Mouse (Mus musculus) CD4-positive, CD25-positive, alpha-beta regulatory T cell, adult 4 months (primary cell): ENCODE results near the gene Shld2. TPM values are rescaled to one million over a fixed set of nuclear protein-coding genes. Genes with fewer than 3 reads are reported as not detected.
A peak's percentile ranks its signal among the peaks of the same experiment; 100 is the strongest.

Source experiments
- ATAC-seq: one replicate; pipeline ENCODE4 v1.8.0; 2017
- polyA plus RNA-seq, 2 experiments: library from polyadenylated mRNA; unstranded; fragments of 100-300 nt; shearing (Covaris generic); gene quantifications; one replicate each; pipeline ENCODE4 v1.2.1; 2017

Shld2 gene
- polyA plus RNA-seq, result 10 to 100 TPM in 1 of 2 experiments, 1 to 10 TPM in 1; 8.8 to 12.1 TPM

DNA sequence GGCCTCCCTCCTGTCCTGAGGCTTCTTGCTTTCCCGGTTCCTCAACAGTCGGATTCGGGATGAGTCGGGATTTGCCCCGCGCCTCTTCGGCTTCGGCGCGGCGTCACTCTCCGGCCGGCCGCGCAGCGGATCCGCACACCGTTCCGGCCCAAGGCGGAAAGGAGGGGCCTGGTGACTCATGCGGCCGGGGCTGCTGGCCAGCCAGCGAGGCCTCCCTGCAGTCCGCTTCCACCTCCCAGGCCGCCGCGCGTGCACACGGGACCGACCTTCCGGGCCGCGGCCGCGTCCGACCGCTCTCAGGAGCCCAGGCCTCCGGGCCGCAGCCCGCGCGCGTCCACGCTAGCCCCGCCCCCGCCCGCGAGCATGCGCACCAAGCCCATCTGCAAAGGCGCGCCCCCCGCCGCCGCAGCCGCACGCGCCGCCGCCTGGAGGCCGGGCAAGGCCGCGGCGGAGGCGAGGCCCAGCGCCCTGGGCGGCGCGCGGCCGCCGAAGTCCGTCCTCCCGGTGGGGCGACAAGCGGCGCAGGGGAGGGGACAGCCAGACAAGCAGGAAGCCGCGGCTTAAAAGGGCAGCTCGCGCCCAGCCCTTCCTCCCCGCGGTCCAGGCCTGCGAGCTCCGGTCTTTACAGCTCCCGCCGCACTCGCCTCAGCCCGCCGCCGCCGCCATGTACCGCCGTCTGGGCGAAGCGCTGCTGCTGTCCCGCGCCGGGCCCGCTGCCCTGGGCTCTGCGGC, at the start of gene Shld2, which contains the start of gene Glud1:
Gene Shld2, minus strand, starts transcription at position 260 of the 732 bp plus-strand sequence.
Gene Glud1, plus strand, starts transcription at position 494 of the 732 bp plus-strand sequence.
- ATAC-seq, result peak; percentile 85

DNA sequence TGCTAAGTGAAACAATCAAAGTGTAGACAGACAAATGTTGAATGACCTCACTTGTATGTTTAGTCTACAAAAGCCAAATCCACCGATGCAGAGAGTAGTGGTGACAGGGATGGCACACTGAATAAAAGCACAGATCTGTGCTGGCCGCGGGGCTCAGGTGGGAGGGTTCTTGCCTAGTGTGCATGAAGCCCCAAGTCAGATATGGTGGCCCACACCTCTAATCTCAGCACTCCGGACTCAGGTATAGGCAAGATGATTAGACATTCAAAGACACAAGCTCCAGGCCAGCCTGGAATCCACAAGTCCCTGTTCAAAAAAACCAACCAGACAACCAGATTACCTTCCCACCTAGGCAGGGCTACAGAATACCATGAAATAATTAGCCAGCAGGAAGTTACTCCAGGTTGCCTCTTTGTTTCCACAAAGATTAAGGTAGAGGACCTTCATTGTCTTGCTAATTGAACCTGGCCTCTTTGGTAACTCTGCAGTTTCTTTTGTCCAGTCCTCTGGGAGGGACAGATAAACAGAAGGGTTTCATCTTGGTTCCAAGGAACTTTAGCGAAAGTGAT, 49.5 kb upstream of the Shld2 start:
- no peak for ATAC-seq

GRCm38 (mm10) chr14:34357671-34358455, 47.6 kb upstream of the Shld2 start:
- no peak for ATAC-seq

DNA sequence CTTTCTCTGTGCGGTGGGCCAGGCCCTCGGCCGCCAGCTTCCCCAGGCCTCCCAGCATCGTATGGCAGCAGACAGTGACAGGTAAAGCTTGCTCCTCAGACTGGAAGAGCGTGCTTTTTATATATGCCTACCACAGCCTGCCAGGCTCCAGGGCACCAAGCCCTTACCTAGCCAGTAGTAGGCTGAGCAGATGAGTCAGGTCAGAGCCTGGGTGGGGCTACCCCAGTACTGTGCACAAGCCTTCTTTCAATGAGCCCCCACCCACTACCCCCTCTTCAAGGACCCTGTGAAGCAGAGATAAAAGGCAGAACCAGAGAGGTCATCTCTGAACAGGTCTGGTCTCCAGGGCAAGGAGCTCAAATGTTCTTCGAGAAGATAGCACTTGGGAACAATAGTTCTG, 45.0 kb upstream of the Shld2 start, which contains the start of gene Fam25c:
Gene Fam25c, minus strand, starts transcription at position 133 of the 400 bp plus-strand sequence.
- no peak for ATAC-seq

- ATAC-seq, result no peak
Measured at GRCm38 (mm10) chr14:34354456-34354855, 44.2 kb upstream of the Shld2 start.

- no peak for ATAC-seq
Measured at GRCm38 (mm10) chr14:34353326-34353725, 43.0 kb upstream of the Shld2 start.

GRCm38 (mm10) chr14:34352523-34352922, 42.2 kb upstream of the Shld2 start:
- ATAC-seq, result no peak

- no peak for ATAC-seq
Measured at GRCm38 (mm10) chr14:34351660-34352059, 41.4 kb upstream of the Shld2 start.

- no peak for ATAC-seq
Measured at GRCm38 (mm10) chr14:34349007-34349406, 38.7 kb upstream of the Shld2 start.

DNA sequence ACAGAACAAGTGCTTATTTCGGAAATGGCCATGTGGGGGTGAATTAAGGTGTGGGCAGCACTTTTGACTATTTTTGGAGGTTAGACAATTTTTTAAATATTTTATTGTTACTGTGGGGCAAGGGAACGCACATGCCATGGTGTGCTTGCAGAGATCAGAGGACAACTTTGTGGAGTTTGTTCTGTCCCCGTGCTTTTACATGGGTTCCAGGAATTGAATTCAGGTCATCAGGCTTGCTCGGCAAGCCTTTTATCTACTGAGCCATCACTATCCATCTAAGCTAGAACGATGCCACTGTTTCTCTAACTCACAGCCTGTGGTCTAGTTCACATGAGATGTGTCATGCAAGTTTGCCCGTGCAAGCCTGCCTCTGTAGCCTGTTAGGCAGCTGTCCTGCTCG, 38.0 kb upstream of the Shld2 start:
- no peak for ATAC-seq

- ATAC-seq, result no peak
Measured at GRCm38 (mm10) chr14:34347084-34347483, 36.8 kb upstream of the Shld2 start.

DNA sequence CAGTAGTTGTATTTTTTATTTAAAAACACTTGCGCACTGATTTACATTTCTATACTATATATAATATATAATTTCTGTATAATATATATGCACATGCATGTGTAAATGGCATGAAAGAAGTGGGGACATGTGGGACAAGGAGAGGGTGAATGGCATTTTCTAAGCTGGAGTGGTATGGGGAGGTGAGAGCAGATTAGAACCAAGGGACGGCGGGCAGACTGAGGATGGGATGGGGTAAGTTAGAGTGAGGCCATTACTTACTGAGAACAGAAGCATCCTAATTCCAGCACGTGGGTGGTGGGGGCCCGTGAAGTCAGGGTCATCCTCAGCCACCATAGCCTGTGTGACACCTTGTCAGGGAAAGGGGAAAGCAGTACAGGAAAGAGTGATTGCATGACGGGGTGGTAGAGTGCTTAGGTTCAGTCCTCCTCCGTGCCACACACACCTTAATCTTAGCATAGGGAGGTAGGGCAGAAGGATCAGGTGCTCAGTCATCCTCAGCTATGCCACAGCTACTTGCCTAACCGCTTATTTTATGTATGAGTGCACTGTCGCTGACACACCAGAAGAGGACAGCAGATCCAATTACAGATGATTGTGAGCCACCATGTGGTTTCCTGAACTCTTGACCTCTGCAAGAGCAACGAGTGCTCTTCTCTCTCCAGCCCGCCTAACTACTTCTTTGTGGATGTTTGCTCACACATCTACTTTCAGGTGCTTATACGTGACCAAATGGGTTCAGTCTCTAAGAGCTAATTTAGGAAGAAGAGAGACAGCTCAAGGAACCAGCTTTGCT, 35.7 kb upstream of the Shld2 start:
- no peak for ATAC-seq

- ATAC-seq, result no peak
Measured at GRCm38 (mm10) chr14:34344361-34344760, 34.1 kb upstream of the Shld2 start.

DNA sequence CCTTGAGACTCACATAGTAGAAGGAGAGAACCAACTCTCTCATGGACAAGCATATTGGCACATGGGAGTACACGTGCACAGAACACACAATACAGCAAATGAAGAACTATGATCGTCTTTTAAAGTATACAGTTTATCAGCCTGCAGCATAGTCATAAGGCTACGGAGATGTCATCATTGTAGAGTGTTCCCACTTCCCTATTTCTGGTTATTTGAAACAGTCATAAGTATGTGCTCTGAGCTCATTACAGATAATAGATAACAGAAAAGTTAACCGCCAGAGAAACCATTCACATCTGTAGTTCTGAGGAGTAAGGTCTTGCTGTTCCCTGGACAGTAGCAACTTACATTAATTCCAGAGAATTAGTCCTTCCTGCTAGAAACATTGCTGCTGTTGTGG, 32.8 kb upstream of the Shld2 start:
- ATAC-seq, result no peak

DNA sequence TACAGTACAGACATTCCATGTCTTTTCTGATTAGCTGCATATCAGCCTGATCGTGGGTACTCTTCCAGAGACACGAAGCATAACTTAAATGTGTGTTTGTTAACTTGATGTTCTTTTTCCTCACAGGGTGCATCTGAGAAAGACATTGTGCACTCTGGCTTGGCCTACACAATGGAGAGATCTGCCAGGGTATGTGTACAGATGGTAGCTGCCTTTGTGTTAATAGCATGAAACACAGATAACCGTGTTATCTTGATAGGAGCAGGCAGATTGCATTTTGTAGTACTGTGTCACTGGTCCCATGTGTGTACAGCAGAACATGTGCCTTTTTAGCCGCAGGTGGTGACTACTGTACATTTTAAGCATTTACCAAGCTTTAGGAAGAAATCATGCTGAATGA, 31.7 kb upstream of the Shld2 start:
- ATAC-seq, result no peak

DNA sequence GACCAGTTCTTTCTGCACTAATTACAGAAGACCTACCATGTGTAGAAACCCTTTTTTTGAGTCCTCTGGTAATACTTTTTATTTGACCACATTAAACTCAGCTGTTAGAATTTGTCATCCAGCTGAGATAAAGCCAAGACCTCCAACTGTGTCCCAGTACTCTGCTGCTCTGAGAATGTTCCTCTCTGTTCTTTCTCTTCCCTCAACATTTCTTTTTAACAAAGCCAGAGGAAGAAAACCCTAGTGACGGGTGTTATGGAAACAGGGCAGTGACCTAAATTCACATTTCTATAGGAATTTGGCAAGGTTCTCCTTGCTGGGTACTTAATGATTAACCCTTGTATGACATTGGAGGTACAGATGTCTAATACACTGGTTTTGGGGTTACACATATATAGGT, 29.2 kb upstream of the Shld2 start:
- no peak for ATAC-seq

DNA sequence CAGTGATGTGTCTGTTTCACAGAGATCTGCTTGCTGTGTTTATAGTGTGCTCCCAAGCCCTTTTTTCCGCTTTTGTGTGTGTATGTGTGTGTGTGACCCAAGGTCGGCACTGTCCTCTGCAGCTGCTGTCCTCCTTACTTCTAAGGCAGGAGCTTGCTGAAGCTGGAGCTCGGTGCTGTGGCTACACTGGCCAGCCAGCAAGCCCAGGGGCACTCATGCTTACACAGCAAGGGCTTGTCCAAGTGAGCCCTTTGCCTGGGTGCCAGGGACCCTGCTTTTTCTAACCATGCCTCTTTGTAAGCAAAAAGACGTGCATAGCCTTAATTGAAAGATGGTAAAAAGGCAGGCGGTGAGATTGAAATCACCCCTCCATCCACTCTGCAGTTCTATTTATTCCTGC, 22.2 kb upstream of the Shld2 start:
- no peak for ATAC-seq

GRCm38 (mm10) chr14:34331886-34332285, 21.6 kb upstream of the Shld2 start:
- no peak for ATAC-seq

DNA sequence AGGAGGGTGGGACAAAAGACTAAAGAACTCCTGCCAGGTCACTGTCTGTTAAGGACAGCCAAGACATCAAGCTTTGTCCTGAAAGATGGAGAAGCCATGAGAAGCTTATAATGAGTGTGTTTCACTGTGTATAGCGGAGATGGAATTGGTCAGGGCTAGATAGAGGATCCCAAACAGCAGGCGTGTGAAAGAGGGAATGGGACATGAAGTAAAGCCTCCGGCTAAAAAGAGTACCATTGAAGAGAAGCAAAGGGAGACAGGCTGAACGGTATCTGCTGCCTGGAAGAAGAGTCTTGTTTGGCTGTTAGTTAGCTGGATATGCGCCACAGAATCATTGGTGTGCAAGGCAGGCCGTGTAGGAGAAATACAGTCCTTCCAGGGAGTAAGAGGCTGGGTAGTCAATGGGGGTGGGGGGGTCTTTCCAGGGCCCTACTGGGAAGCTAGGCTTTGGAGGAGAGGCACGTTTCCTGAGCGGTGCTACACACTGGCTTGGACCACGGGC, 20.4 kb upstream of the Shld2 start:
- ATAC-seq, result no peak

GRCm38 (mm10) chr14:34327618-34328017, 17.3 kb upstream of the Shld2 start:
- no peak for ATAC-seq

DNA sequence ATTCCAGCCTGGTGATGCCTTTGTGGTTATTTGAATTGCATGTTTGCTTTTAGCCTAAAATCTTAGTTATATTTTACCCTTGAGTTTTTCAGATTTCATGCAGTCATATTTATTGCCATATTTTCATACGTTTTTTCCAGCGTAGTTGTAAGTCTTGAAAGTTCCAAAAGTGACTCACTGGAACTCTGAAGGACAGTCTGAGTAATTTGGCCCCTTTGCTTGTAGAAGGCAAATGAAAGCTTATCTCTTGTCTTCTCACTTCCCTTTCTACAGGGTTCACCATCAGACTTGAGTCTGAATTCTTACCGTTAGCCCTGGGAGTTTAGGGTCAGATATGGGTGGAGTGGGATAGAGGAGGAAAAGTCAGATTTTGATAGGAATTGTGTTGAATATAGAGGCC, 16.3 kb upstream of the Shld2 start:
- no peak for ATAC-seq

DNA sequence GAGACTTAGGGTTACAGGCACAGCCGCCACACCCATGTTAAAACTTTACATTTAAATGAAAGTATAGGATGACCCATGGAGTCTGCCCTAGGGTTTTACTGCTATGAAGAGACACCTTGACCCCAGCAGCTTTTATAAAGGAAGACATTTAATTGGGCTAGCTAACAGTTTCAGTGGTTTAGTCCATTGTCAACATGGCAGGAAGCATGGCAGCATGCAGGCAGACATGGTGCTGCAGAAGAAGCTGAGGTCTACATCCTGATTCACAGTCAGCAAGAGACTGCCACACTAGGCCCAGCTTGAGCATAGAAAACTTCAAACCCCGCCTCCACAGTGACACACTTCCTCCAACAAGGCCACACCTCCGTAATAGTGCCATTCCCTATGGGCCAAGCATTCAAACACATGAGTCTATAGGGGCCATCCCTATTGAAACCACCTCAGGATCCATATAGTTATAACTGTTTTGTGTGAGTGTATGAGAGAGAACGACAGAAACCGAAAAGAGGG, 13.3 kb upstream of the Shld2 start:
- ATAC-seq, result no peak
